Mouse (Mus musculus) bone marrow, adult 2 months (tissue): Measurements from ENCODE around the gene Ctns. TPM values are rescaled to one million over a fixed set of nuclear protein-coding genes. Genes with fewer than 3 reads are reported as not detected.

Experiments used
- H3K27ac ChIP-seq: fragments of 200-500 bp; 2 replicates; pipeline ENCODE4 v1.5.1; 2012; ENCODE audit warnings: low read depth, mild to moderate bottlenecking, control low read depth, inconsistent platforms, low read length; ENCODE audit not compliant: control insufficient read depth, poor library complexity, insufficient read depth
- H3K4me1 ChIP-seq: fragments of 200-500 bp; 2 replicates; pipeline ENCODE4 v1.6.1; 2011; ENCODE audit warnings: low read length; ENCODE audit not compliant: control insufficient read depth, insufficient read depth
- H3K4me3 ChIP-seq: fragments of 200-500 bp; replicated peaks from 2 replicates; pipeline ENCODE3; 2011; ENCODE audit warnings: mild to moderate bottlenecking, low read depth, low read length, control low read depth; ENCODE audit not compliant: control insufficient read depth
- CTCF ChIP-seq: fragments of 200-500 bp; IDR thresholded peaks from 2 replicates; pipeline ENCODE4 v1.5.1; 2011; ENCODE audit warnings: low read length, control low read depth; ENCODE audit not compliant: control insufficient read depth, insufficient read depth
- POLR2A ChIP-seq: fragments of 200-500 bp; IDR thresholded peaks from 2 replicates; pipeline ENCODE4 v1.6.1; 2011; ENCODE audit warnings: low read depth, mild to moderate bottlenecking, control low read depth, low read length, borderline replicate concordance; ENCODE audit not compliant: control insufficient read depth
- WGBS: fragments of 180-500 bp; shearing (Covaris S2); methylation state at CpG from one replicate; pipeline ENCODE4 v1.1.7; 2018; 5-methylcytosine and 5-hydroxymethylcytosine counted together
- polyA plus RNA-seq: library from polyadenylated mRNA; stranded (reverse); fragments of >200 nt; gene quantifications from 2 replicates; pipeline ENCODE4 v1.2.4, GENCODE M21; 2011; ENCODE audit warnings: low replicate concordance; ENCODE audit not compliant: missing spikeins, insufficient read depth, insufficient read length

The Ctns gene
- polyA plus RNA-seq, 1 experiment = 10.2 TPM

DNA sequence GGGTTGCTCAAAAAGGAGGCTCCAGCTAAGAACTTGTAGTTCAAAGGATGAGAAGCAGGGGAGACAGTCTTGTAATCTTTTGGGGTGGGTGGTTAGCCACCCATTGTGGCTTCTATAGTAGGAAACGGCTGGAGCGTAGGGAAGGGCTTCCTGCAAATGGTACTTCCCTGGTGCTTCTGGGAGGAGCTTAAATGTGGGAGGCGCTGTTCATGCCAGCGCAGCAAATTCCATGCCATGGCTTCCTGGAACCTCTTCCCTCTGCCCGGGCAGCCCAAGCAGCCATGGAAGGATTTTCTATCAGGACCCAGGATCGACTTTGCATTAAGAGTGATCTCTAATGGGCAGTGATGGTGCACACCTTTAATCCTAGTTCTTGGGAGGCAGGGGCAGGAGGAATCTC lies 30.3 kb downstream of the Ctns start:
- Histone ChIP-seq H3K4me1 (no peaks in the 10 kb centered on the region), H3K4me3 (no peak overlapping the region), H3K27ac (no peak overlapping the region)
- no peak for TF ChIP-seq CTCF
- no peak for TF ChIP-seq POLR2A
- WGBS = 86% methylated on average over 6 of the region's 6 CpGs

- 83% methylated on average over 8 of the region's 8 CpGs for WGBS
- H3K4me1 ChIP-seq = no peaks in the 10 kb centered on the region
These were observed 30.8 kb downstream of the Ctns start for GRCm38 (mm10) chr11:73168071-73168470.

GRCm38 (mm10) chr11:73162284-73162683 lies 36.6 kb downstream of the Ctns start:
- Histone ChIP-seq H3K4me3 (no peak overlapping the region), H3K27ac (no peak overlapping the region), H3K4me1 (no peaks in the 10 kb centered on the region)
- 6% methylated on average over 5 of the region's 5 CpGs for WGBS
- no peak for TF ChIP-seq CTCF
- no peak for TF ChIP-seq POLR2A

More at GRCm38 (mm10) chr11:73168071-73168470, 30.8 kb downstream of the Ctns start:
- no peak for TF ChIP-seq CTCF
- Histone ChIP-seq H3K27ac (no peak overlapping the region), H3K4me3 (no peak overlapping the region)

DNA sequence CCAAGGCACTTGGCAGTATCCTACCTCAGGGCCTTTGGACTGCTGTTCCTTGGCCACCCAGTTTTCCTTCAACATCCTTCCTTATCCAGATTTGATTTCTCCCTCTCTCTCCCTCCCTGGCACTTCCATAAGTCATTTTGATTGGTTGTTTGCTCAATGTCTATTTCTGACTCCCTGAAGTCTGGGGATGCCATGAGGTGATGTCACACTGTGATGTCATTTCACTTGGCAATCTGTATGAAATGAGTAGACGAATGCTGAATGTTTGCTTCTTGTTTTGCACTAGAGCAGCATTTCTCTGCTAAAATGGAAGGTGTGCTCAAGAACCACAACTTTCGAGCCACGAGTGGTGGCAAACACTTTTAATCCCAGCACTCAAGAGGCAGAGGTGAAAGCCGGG lies 37.2 kb downstream of the Ctns start:
- H3K27ac ChIP-seq = no peak overlapping the region
- H3K4me3 ChIP-seq = no peak overlapping the region
- TF ChIP-seq CTCF (no peak), POLR2A (no peak)
- no peaks in the 10 kb centered on the region for H3K4me1 ChIP-seq
- WGBS = 70% methylated on average over 4 of the region's 4 CpGs

- WGBS = 39% methylated on average over 6 of the region's 6 CpGs
- Histone ChIP-seq H3K4me1 (no peaks in the 10 kb centered on the region), H3K27ac (no peak overlapping the region), H3K4me3 (no peak overlapping the region)
- TF ChIP-seq CTCF (no peak), POLR2A (no peak)
These were observed 38.0 kb downstream of the Ctns start for GRCm38 (mm10) chr11:73160811-73161200.

DNA sequence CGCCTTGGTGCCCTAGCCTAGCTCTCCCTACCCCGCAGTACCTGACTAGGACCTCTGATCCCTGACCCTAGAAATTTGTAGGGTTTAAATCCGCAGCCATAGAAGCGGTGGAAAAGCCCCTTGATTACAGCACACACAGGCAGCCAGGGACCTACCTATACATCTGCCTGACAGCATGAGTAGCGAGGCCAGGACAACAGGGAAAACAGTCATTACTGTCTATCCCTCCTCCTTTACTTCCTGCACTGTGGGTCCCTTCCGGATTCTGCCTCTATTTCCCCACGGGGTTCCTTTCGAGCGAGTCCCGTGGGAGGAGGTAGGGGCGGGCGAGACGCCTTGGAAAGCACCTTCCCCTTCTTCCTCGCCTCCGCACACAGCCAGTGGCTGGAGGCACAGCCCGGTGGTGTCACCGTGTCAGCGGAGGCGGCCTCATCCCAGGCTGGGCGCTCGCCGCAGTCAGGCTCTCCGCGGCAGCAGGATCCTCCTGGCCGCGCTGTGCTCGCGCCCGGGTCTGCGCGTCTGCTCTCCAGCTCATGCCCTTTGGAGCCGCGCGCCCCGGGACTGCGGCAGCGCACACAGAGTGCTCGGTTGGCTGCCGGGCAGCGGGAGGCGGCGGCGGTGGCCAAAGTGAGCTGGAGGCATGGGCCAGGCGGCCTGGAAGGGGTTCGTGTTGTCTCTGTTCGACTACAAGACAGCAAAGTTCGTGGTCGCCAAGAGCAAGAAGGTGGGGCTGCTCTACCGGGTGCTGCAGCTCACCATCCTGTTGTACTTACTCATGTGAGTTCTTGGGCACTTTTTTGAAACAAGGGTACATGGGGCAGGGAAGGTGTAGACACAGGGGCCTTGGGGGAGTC lies 38.7 kb downstream of the Ctns start, which contains the start of gene P2rx5:
TSS of gene P2rx5 (plus strand) at position 465 of the 854 bp plus-strand sequence.
- Histone ChIP-seq H3K27ac (no peak within 1 kb of the TSS; the same call in 1 of the 2 replicates), H3K4me3 (no peak within 1 kb of the TSS), H3K4me1 (no peaks in the 10 kb centered on the region)
- WGBS = 3% methylated on average over 49 of the region's 49 CpGs
- TF ChIP-seq POLR2A = no peak
- TF ChIP-seq CTCF = no peak

- WGBS = 65% methylated on average over 6 of the region's 6 CpGs
These were observed 43.8 kb downstream of the Ctns start for GRCm38 (mm10) chr11:73155071-73155470.

DNA sequence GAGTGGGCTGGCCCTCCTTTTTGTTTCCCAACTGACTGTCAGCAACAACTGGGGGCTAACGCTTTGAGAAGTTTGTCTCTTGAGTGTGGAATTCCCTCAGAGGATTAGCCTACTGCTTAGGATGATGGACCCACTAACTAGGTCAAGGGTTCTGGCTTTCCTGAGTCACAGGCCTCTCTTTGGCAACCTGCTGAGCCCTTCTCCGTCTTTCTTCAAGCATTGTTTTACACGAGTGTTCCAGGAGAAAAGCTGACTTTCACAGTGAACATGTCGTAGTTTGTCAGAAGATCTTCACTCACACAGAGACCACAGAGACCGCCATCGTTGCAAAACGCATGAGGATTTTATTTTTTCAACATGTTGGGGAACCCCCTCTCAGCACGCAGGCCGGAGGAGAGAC lies 50.6 kb downstream of the Ctns start:
- TF ChIP-seq POLR2A (no peak), CTCF (no peak)
- Histone ChIP-seq H3K4me3 (no peak overlapping the region), H3K27ac (no peak overlapping the region), H3K4me1 (no peaks in the 10 kb centered on the region)
- WGBS = 74% methylated on average over 9 of the region's 9 CpGs

More at GRCm38 (mm10) chr11:73155071-73155470, 43.8 kb downstream of the Ctns start:
- TF ChIP-seq CTCF (no peak), POLR2A (no peak)
- Histone ChIP-seq H3K27ac (no peak overlapping the region), H3K4me1 (no peaks in the 10 kb centered on the region), H3K4me3 (no peak overlapping the region)
